Comparison of ENCODE assay signal across 19 mouse cellular contexts in genomic region chr8:88369805-88370204, GRCm38 (mm10). TPM values are rescaled to one million over a fixed set of nuclear protein-coding genes. Genes with fewer than 3 reads are reported as not detected.
A peak's percentile ranks its signal among the peaks of the same experiment; 100 is the strongest.
DNase-seq lines count a peak whose midpoint lies in the region; ATAC-seq and TF ChIP-seq lines count a peak whose summit lies in the region.
"Had no signal": no experiment of that assay in that cellular context is flagged by ENCODE, and none has a peak within 500 bp of the region (broad histone marks: within the 10 kb centered on the region; RNA-seq: fewer than 3 reads in every experiment).

No protein-coding gene starts in this region.

- no peaks in the 10 kb centered on the region; the same call in 1 of the 2 replicates for H3K27me3 ChIP-seq in cerebellum, adult 2 months (ENCODE audit: control insufficient read depth, insufficient read depth, low read length)
- no peaks in the 10 kb centered on the region for H3K27me3 ChIP-seq in hindbrain, postnatal 0 days (ENCODE audit: insufficient read depth, low read length)
- H3K27me3 ChIP-seq in hindbrain, embryonic 11.5 days (ENCODE audit: control insufficient read depth, insufficient read depth, low read length), result no peaks in the 10 kb centered on the region
- H3K27me3 ChIP-seq in midbrain, embryonic 14.5 days (ENCODE audit: control insufficient read depth, insufficient read depth, low read length), result no peaks in the 10 kb centered on the region
- H3K27me3 ChIP-seq in midbrain, embryonic 10.5 days (ENCODE audit: low read depth, poor library complexity, severe bottlenecking), result peaks cover 4% of the 10 kb centered on the region; the same call in 1 of the 2 replicates
- H3K27me3 ChIP-seq: hindbrain, embryonic 13.5 days; lung, embryonic 15.5 days had no signal

- 46% methylated on average over 3 of the region's 3 CpGs for WGBS in cerebellum, adult 2 months
- 40% methylated on average over 3 of the region's 3 CpGs for WGBS in hindbrain, postnatal 0 days
- WGBS in hindbrain, embryonic 11.5 days, result 77% methylated on average over 3 of the region's 3 CpGs
- whole genome bisulfite sequencing in midbrain, embryonic 14.5 days, result 63% methylated on average over 3 of the region's 3 CpGs
- 80% methylated on average over 3 of the region's 3 CpGs for WGBS in midbrain, embryonic 10.5 days

- TF ChIP-seq CTCF in cerebellum, adult 2 months (IDR thresholded peaks at IDR 0.05; ENCODE audit: borderline replicate concordance, insufficient read depth, low read depth, low read length), result no peak
- TF ChIP-seq CTCF in hindbrain, postnatal 0 days (IDR thresholded peaks at IDR 0.05; ENCODE audit: low read depth), result no peak

- no peak overlapping the region for H3K4me2 ChIP-seq in hindbrain, postnatal 0 days (ENCODE audit: low read depth, low read length)
- no peak overlapping the region for H3K4me2 ChIP-seq in hindbrain, embryonic 11.5 days (replicated peaks; ENCODE audit: low read depth, low read length)
- H3K4me2 ChIP-seq in midbrain, embryonic 14.5 days (ENCODE audit: low read length), result no peak overlapping the region
- H3K4me2 ChIP-seq: forebrain, embryonic 12.5 days; hindbrain, embryonic 13.5 days; liver, embryonic 11.5 days; lung, embryonic 15.5 days; midbrain, embryonic 13.5 days had no signal

- no peaks in the 10 kb centered on the region for H3K9me3 ChIP-seq in hindbrain, postnatal 0 days (ENCODE audit: low read length)
- H3K9me3 ChIP-seq in hindbrain, embryonic 11.5 days (ENCODE audit: control insufficient read depth, low read length), result no peaks in the 10 kb centered on the region
- no peaks in the 10 kb centered on the region for H3K9me3 ChIP-seq in midbrain, embryonic 14.5 days (ENCODE audit: control insufficient read depth, low read length)
- H3K9me3 ChIP-seq in midbrain, embryonic 10.5 days (replicated peaks), result no peaks in the 10 kb centered on the region
- H3K9me3 ChIP-seq: forebrain, embryonic 12.5 days; hindbrain, embryonic 13.5 days; lung, embryonic 15.5 days; midbrain, embryonic 13.5 days had no signal

- DNase-seq in cerebellum, postnatal 10 days, result peak; percentile 44 to 45
- DNase-seq in cerebellum, adult 2 months, result no peak
- peak; percentile 42 for DNase-seq in hindbrain, postnatal 0 days (ENCODE audit: low spot score)
- DNase-seq in hindbrain, embryonic 11.5 days (ENCODE audit: low spot score), result no peak
- peak; percentile 48 for DNase-seq in midbrain, embryonic 14.5 days
- DNase-seq in midbrain, embryonic 10.5 days (ENCODE audit: low spot score), result no peak
- DNase-seq in natural killer cell, adult 2 months (ENCODE audit: low spot score in 2 of 2), result no peak
- DNase-seq: gastrocnemius, postnatal 14 days; heart, adult 18-20 months; layer of hippocampus, postnatal 36 days; right cerebral cortex, postnatal 14 days; spleen, adult 18-20 months had no signal

- no peak for ATAC-seq in hindbrain, postnatal 0 days
- no peak for ATAC-seq in hindbrain, embryonic 11.5 days (ENCODE audit: low FRiP score)
- ATAC-seq in midbrain, embryonic 14.5 days (ENCODE audit: low FRiP score, low TSS enrichment), result no peak
- no peak for ATAC-seq in megakaryocyte-erythroid progenitor cell, adult 5-6 weeks (replicated peaks; ENCODE audit: low FRiP score, low TSS enrichment, poor library complexity, severe bottlenecking)
- ATAC-seq: activated CD4-positive, CD25-positive, alpha-beta regulatory T cell, adult 4 months had no signal

- no peaks in the 10 kb centered on the region for H3K36me3 ChIP-seq in hindbrain, postnatal 0 days (ENCODE audit: insufficient read depth, low read length)
- H3K36me3 ChIP-seq in hindbrain, embryonic 11.5 days (ENCODE audit: control insufficient read depth, insufficient read depth, low read length), result no peaks in the 10 kb centered on the region
- H3K36me3 ChIP-seq in midbrain, embryonic 14.5 days (ENCODE audit: control insufficient read depth, insufficient read depth, low read length), result no peaks in the 10 kb centered on the region
- H3K36me3 ChIP-seq in midbrain, embryonic 10.5 days, result no peaks in the 10 kb centered on the region
- H3K36me3 ChIP-seq: forebrain, embryonic 12.5 days; hindbrain, embryonic 13.5 days; lung, embryonic 15.5 days; midbrain, embryonic 13.5 days had no signal

- H3K4me1 ChIP-seq in cerebellum, adult 2 months (ENCODE audit: control insufficient read depth, insufficient read depth, low read length), result no peaks in the 10 kb centered on the region
- H3K4me1 ChIP-seq in hindbrain, postnatal 0 days (ENCODE audit: insufficient read depth, low read length), result peaks cover 3% of the 10 kb centered on the region; the same call in 1 of the 2 replicates
- H3K4me1 ChIP-seq in hindbrain, embryonic 11.5 days (replicated peaks; ENCODE audit: control insufficient read depth, insufficient read depth, low read length), result no peaks in the 10 kb centered on the region
- H3K4me1 ChIP-seq in midbrain, embryonic 14.5 days (ENCODE audit: control insufficient read depth, insufficient read depth, low read length), result no peaks in the 10 kb centered on the region
- peaks cover 10% of the 10 kb centered on the region for H3K4me1 ChIP-seq in midbrain, embryonic 10.5 days

- TF ChIP-seq POLR2A in cerebellum, adult 2 months (IDR thresholded peaks at IDR 0.05; ENCODE audit: borderline replicate concordance, insufficient read depth, low read length), result no peak

- H3K27ac ChIP-seq in cerebellum, adult 2 months (ENCODE audit: insufficient read depth, low read length), result no peak overlapping the region
- no peak overlapping the region for H3K27ac ChIP-seq in hindbrain, postnatal 0 days
- no peak overlapping the region for H3K27ac ChIP-seq in hindbrain, embryonic 11.5 days (ENCODE audit: low read depth, low read length)
- H3K27ac ChIP-seq in midbrain, embryonic 14.5 days (replicated peaks; ENCODE audit: low read depth, low read length), result no peak overlapping the region
- H3K27ac ChIP-seq in midbrain, embryonic 10.5 days (replicated peaks), result no peak overlapping the region
- H3K27ac ChIP-seq: forebrain, embryonic 12.5 days; hindbrain, embryonic 13.5 days; lung, embryonic 15.5 days; midbrain, embryonic 13.5 days had no signal

- no peak overlapping the region for H3K4me3 ChIP-seq in cerebellum, adult 2 months (replicated peaks; ENCODE audit: insufficient read depth, low read depth, low read length)
- H3K4me3 ChIP-seq in hindbrain, postnatal 0 days (ENCODE audit: low read length), result no peak overlapping the region
- H3K4me3 ChIP-seq in hindbrain, embryonic 11.5 days (ENCODE audit: low read depth, low read length), result no peak overlapping the region
- no peak overlapping the region for H3K4me3 ChIP-seq in midbrain, embryonic 14.5 days (replicated peaks; ENCODE audit: low read depth, low read length)
- no peak overlapping the region for H3K4me3 ChIP-seq in midbrain, embryonic 10.5 days
- H3K4me3 ChIP-seq: forebrain, embryonic 12.5 days; hindbrain, embryonic 13.5 days; lung, embryonic 15.5 days; midbrain, embryonic 13.5 days had no signal

- H3K9ac ChIP-seq in hindbrain, postnatal 0 days (replicated peaks; ENCODE audit: low read length), result no peak overlapping the region
- no peak overlapping the region for H3K9ac ChIP-seq in hindbrain, embryonic 11.5 days (ENCODE audit: low read depth, low read length)
- H3K9ac ChIP-seq in midbrain, embryonic 14.5 days (replicated peaks; ENCODE audit: low read length), result no peak overlapping the region
- H3K9ac ChIP-seq: forebrain, embryonic 12.5 days; hindbrain, embryonic 13.5 days; lung, embryonic 15.5 days; midbrain, embryonic 13.5 days had no signal

RNA-seq across cellular contexts. Expression of gene Brd7, which starts 7.8 kb away (rescaled TPM):
- 69.8 and 70.0 TPM in 2 replicates for polyA plus RNA-seq in cerebellum, adult 2 months (2012; rRNA removed)
- 12.6 and 15.5 TPM in 2 replicates for total RNA-seq in hindbrain, postnatal 0 days (2014; rRNA removed)
- polyA plus RNA-seq in hindbrain, postnatal 0 days (2015; fragmentation: Nextera tagmentation; extraction: Ambion mirVana), result 57.8 and 65.5 TPM in 2 replicates
- 77.5 and 82.4 TPM in 2 replicates for polyA plus RNA-seq in hindbrain, embryonic 11.5 days (2014; fragmentation: Nextera tagmentation; extraction: Ambion mirVana)
- polyA plus RNA-seq in midbrain, embryonic 14.5 days (2014; fragmentation: Nextera tagmentation; extraction: Ambion mirVana), result 60.3 and 82.5 TPM in 2 replicates
- 76.9 and 82.6 TPM in 2 replicates for polyA plus RNA-seq in midbrain, embryonic 10.5 days (2016; fragmentation: Nextera tagmentation; extraction: Ambion mirVana)
- total RNA-seq in megakaryocyte-erythroid progenitor cell, adult 5-6 weeks (2014; fragmentation: Nextera tagmentation), result 79.1 and 115 TPM in 2 replicates
- 106 and 134 TPM in 2 replicates for total RNA-seq in megakaryocyte-erythroid progenitor cell, adult 5-6 weeks (2017)

Comparison
In these comparisons a context has a peak if more than half of its experiments do, and no peak if none do; other contexts are left out.
1. DNase-seq: peak in cerebellum, postnatal 10 days (2 of 2), hindbrain, postnatal 0 days (single experiment) and midbrain, embryonic 14.5 days (single experiment); none in cerebellum, adult 2 months (0 of 2), hindbrain, embryonic 11.5 days (single experiment), midbrain, embryonic 10.5 days (single experiment) and natural killer cell, adult 2 months (0 of 2).